In genomic region chr1:55028512-55029249, GRCm38 (mm10) we compare ENCODE assay signal across 8 mouse cellular contexts. TPM values are rescaled to one million over a fixed set of nuclear protein-coding genes. Genes with fewer than 3 reads are reported as not detected.
DNase-seq lines count a peak whose midpoint lies in the region; ATAC-seq lines count a peak whose summit lies in the region.

No protein-coding gene starts in this region.

- peak; percentile 49 for DNase-seq in layer of hippocampus, adult 9-11 months
- DNase-seq in layer of hippocampus, adult 8-10 months (ENCODE audit: low spot score in 2 of 2), result no peak
- DNase-seq in lung, postnatal 36 days, result peak; percentile 67
- peak; percentile 45 to 48 for DNase-seq in thymus, postnatal 36 days
- DNase-seq in forebrain, embryonic 11.5 days (ENCODE audit: low spot score), result no peak
- no peak for DNase-seq in ovary, adult 18-20 months (ENCODE audit: low spot score)
- no peak for DNase-seq in embryo, embryonic 10.5 days (ENCODE audit: low spot score)

- H3K4me3 ChIP-seq in heart, embryonic 14.5 days (ENCODE audit: control insufficient read depth in 1 of 2, insufficient read depth in 1 of 2, low read depth in 1 of 2, low read length in 2 of 2), result no peak overlapping the region
- no peak overlapping the region for H3K4me3 ChIP-seq in forebrain, embryonic 11.5 days (ENCODE audit: low read depth, low read length)

- peak overlapping the region; percentile 3 to 33; a peak in 1 of 4 replicates for H3K27ac ChIP-seq in heart, embryonic 14.5 days (replicated peaks in 1 of 2; ENCODE audit: control insufficient read depth in 1 of 2, insufficient read depth in 1 of 2, low read depth in 2 of 2, low read length in 2 of 2)
- H3K27ac ChIP-seq in forebrain, embryonic 11.5 days (ENCODE audit: low read depth, low read length), result no peak overlapping the region

- H3K9ac ChIP-seq in heart, embryonic 14.5 days (ENCODE audit: low read length), result peak overlapping the region; percentile 51
- H3K9ac ChIP-seq in forebrain, embryonic 11.5 days (ENCODE audit: low read length), result no peak overlapping the region

- no peaks in the 10 kb centered on the region for H3K36me3 ChIP-seq in heart, embryonic 14.5 days (ENCODE audit: control insufficient read depth, insufficient read depth, low read length)
- H3K36me3 ChIP-seq in forebrain, embryonic 11.5 days (ENCODE audit: control insufficient read depth, insufficient read depth, low read length), result no peaks in the 10 kb centered on the region

- peak overlapping the region; percentile 54 for H3K4me2 ChIP-seq in heart, embryonic 14.5 days (ENCODE audit: low read length)
- no peak overlapping the region for H3K4me2 ChIP-seq in forebrain, embryonic 11.5 days (ENCODE audit: low read depth, low read length, severe bottlenecking)

- 69% methylated on average over 11 of the region's 11 CpGs for WGBS in heart, embryonic 14.5 days
- WGBS in forebrain, embryonic 11.5 days, result 90% methylated on average over 11 of the region's 11 CpGs

- no peaks in the 10 kb centered on the region for H3K9me3 ChIP-seq in heart, embryonic 14.5 days (ENCODE audit: control insufficient read depth, low read length)
- H3K9me3 ChIP-seq in forebrain, embryonic 11.5 days (ENCODE audit: control insufficient read depth, low read length), result no peaks in the 10 kb centered on the region

- H3K27me3 ChIP-seq in heart, embryonic 14.5 days (ENCODE audit: control insufficient read depth, insufficient read depth, low read length), result no peaks in the 10 kb centered on the region
- H3K27me3 ChIP-seq in forebrain, embryonic 11.5 days (ENCODE audit: control insufficient read depth, insufficient read depth, low read length), result no peaks in the 10 kb centered on the region

- no peak for ATAC-seq in heart, embryonic 14.5 days (ENCODE audit: insufficient number of reproducible peaks, insufficient read depth, low FRiP score, low read depth)
- no peak for ATAC-seq in forebrain, embryonic 11.5 days (replicated peaks; ENCODE audit: low FRiP score)

- peaks cover 0 to 10% of the 10 kb centered on the region in 2 experiments; a peak in 2 of 4 replicates for H3K4me1 ChIP-seq in heart, embryonic 14.5 days (ENCODE audit: control insufficient read depth in 2 of 2, insufficient read depth in 2 of 2, low read length in 2 of 2)
- H3K4me1 ChIP-seq in forebrain, embryonic 11.5 days (replicated peaks; ENCODE audit: control insufficient read depth, insufficient read depth, low read length), result no peaks in the 10 kb centered on the region

RNA-seq across cellular contexts. Expression of gene Sf3b1, which starts 1.4 kb away (rescaled TPM):
- total RNA-seq in layer of hippocampus, adult 8-10 months (2022), result 100 to 1,000 TPM; 160 to 177 (median 169) TPM
- 199 and 203 TPM in 2 replicates for polyA plus RNA-seq in heart, embryonic 14.5 days (2014; fragmentation: Nextera tagmentation; extraction: Ambion mirVana)
- polyA plus RNA-seq in forebrain, embryonic 11.5 days (2014; fragmentation: Nextera tagmentation; extraction: Ambion mirVana), result 327 and 360 TPM in 2 replicates

RNA-seq across cellular contexts. Expression of gene Coq10b, which starts 23.9 kb away (rescaled TPM):
- total RNA-seq in layer of hippocampus, adult 8-10 months (2022), result 10 to 100 TPM; 20.4 to 25.3 (median 23.6) TPM
- polyA plus RNA-seq in heart, embryonic 14.5 days (2014; fragmentation: Nextera tagmentation; extraction: Ambion mirVana), result 18.8 and 21.4 TPM in 2 replicates
- 30.9 and 32.9 TPM in 2 replicates for polyA plus RNA-seq in forebrain, embryonic 11.5 days (2014; fragmentation: Nextera tagmentation; extraction: Ambion mirVana)

RNA-seq across cellular contexts. Expression of gene Hspe1, which starts 59.3 kb away (rescaled TPM):
- total RNA-seq in layer of hippocampus, adult 8-10 months (2022), result 100 to 1,000 TPM in 3 of 4 experiments, 10 to 100 TPM in 1; 89.1 to 123 (median 107) TPM
- 334 and 337 TPM in 2 replicates for polyA plus RNA-seq in heart, embryonic 14.5 days (2014; fragmentation: Nextera tagmentation; extraction: Ambion mirVana)
- 434 and 507 TPM in 2 replicates for polyA plus RNA-seq in forebrain, embryonic 11.5 days (2014; fragmentation: Nextera tagmentation; extraction: Ambion mirVana)

RNA-seq across cellular contexts. Expression of gene Hspd1, which starts 59.4 kb away (rescaled TPM):
- 100 to 1,000 TPM; 155 to 181 (median 164) TPM for total RNA-seq in layer of hippocampus, adult 8-10 months (2022)
- 380 and 382 TPM in 2 replicates for polyA plus RNA-seq in heart, embryonic 14.5 days (2014; fragmentation: Nextera tagmentation; extraction: Ambion mirVana)
- 401 and 416 TPM in 2 replicates for polyA plus RNA-seq in forebrain, embryonic 11.5 days (2014; fragmentation: Nextera tagmentation; extraction: Ambion mirVana)

Comparison
In these comparisons a context has a peak if more than half of its experiments do, and no peak if none do; other contexts are left out.
1. DNase-seq: peak in layer of hippocampus, adult 9-11 months (single experiment), lung, postnatal 36 days (single experiment) and thymus, postnatal 36 days (2 of 2); none in layer of hippocampus, adult 8-10 months (0 of 2), forebrain, embryonic 11.5 days (single experiment), ovary, adult 18-20 months (single experiment) and embryo, embryonic 10.5 days (single experiment).